Mouse (Mus musculus) limb, embryonic 12.5 days (tissue): ENCODE data around the gene Slc25a38. TPM values are rescaled to one million over a fixed set of nuclear protein-coding genes. Genes with fewer than 3 reads are reported as not detected.
"Not testable (repeated sequence)": the region's sequence is repeated elsewhere in the genome, so short reads cannot be mapped to it uniquely, and the experiment has no call there.

Source experiments
- ATAC-seq: fragments of 200-750 bp; cut with Nextera tagmentation; 2 replicates; pipeline ENCODE4 v1.8.0; 2017; ENCODE audit warnings: low read depth, moderate TSS enrichment; ENCODE audit not compliant: insufficient number of reproducible peaks, insufficient read depth, low FRiP score, low TSS enrichment
- H3K27ac ChIP-seq: fragments of 300-500 bp; sonication (generic); 2 replicates; pipeline ENCODE4 v1.5.1; 2016; ENCODE audit warnings: mild to moderate bottlenecking, moderate library complexity
- H3K27me3 ChIP-seq: fragments of 300-500 bp; sonication (generic); 2 replicates; pipeline ENCODE4 v1.6.1; 2016; ENCODE audit warnings: mild to moderate bottlenecking, moderate library complexity
- H3K36me3 ChIP-seq: fragments of 300-500 bp; sonication (generic); 2 replicates; pipeline ENCODE4 v1.6.1; 2016; ENCODE audit warnings: mild to moderate bottlenecking, moderate library complexity
- H3K4me1 ChIP-seq: fragments of 300-500 bp; sonication (generic); replicated peaks from 2 replicates; pipeline ENCODE4 v1.6.1; 2016
- H3K4me2 ChIP-seq: fragments of 300-500 bp; sonication (generic); 2 replicates; pipeline ENCODE4 v1.6.1; 2016; ENCODE audit warnings: mild to moderate bottlenecking, moderate library complexity
- H3K4me3 ChIP-seq: fragments of 300-500 bp; sonication (generic); replicated peaks from 2 replicates; pipeline ENCODE4 v1.5.1; 2016; ENCODE audit warnings: mild to moderate bottlenecking
- H3K9ac ChIP-seq: fragments of 300-500 bp; sonication (generic); replicated peaks from 2 replicates; pipeline ENCODE4 v1.6.1; 2016; ENCODE audit warnings: mild to moderate bottlenecking, moderate library complexity
- H3K9me3 ChIP-seq: fragments of 300-500 bp; sonication (generic); 2 replicates; pipeline ENCODE4 v1.6.1; 2016; ENCODE audit warnings: mild to moderate bottlenecking, moderate library complexity
- WGBS: fragments of 180-500 bp; shearing (Covaris S2); methylation state at CpG from one replicate; pipeline ENCODE4 v1.1.7; 2016; 5-methylcytosine and 5-hydroxymethylcytosine counted together
- polyA plus RNA-seq: library from polyadenylated mRNA; unstranded; fragments of >200 nt; fragmentation: Nextera tagmentation; extraction: Ambion mirVana; gene quantifications from 2 replicates; pipeline ENCODE4 v1.2.1, GENCODE M21; 2016

Slc25a38 gene
- polyA plus RNA-seq, 1 experiment from 2014 or later, result 34.1 TPM

- Histone ChIP-seq H3K4me1 (no peaks in the 10 kb centered on the region), H3K9ac (no peak overlapping the region), H3K27me3 (no peaks in the 10 kb centered on the region), H3K4me3 (no peak overlapping the region), H3K9me3 (peaks cover 12% of the 10 kb centered on the region), H3K27ac (no peak overlapping the region), H3K4me2 (no peak overlapping the region), H3K36me3 (no peaks in the 10 kb centered on the region)
- WGBS, result 88% methylated on average over 2 of the region's 2 CpGs
- no peak for ATAC-seq
These were observed 9.0 kb upstream of the Slc25a38 start for GRCm38 (mm10) chr9:120101165-120101564.

- not testable (repeated sequence) for H3K9me3 ChIP-seq, H3K9ac ChIP-seq, ATAC-seq, H3K27ac ChIP-seq, H3K36me3 ChIP-seq, H3K4me3 ChIP-seq, H3K4me2 ChIP-seq, H3K4me1 ChIP-seq, H3K27me3 ChIP-seq
- 95% methylated on average over 12 of the region's 12 CpGs for WGBS
These were observed 1.2 kb upstream of the Slc25a38 start for GRCm38 (mm10) chr9:120108953-120109352.

- 79% methylated on average over 15 of the region's 15 CpGs for WGBS
- peaks cover 6% of the 10 kb centered on the region for H3K4me1 ChIP-seq
- no peaks in the 10 kb centered on the region for H3K27me3 ChIP-seq
- no peak for ATAC-seq
- H3K4me3 ChIP-seq, result peak overlapping the region; percentile 74
- H3K9ac ChIP-seq, result peak overlapping the region; percentile 73
- H3K27ac ChIP-seq, result peak overlapping the region; percentile 95; the same call in 1 of the 2 replicates
- no peaks in the 10 kb centered on the region for H3K9me3 ChIP-seq
- peaks cover 2% of the 10 kb centered on the region; the same call in 1 of the 2 replicates for H3K36me3 ChIP-seq
- peak overlapping the region; percentile 57 for H3K4me2 ChIP-seq
These were observed 1.2 kb downstream of the Slc25a38 start for GRCm38 (mm10) chr9:120111156-120111945.

- Histone ChIP-seq H3K9ac (no peak overlapping the region), H3K4me1 (peaks cover 6% of the 10 kb centered on the region), H3K9me3 (no peaks in the 10 kb centered on the region), H3K4me2 (no peak overlapping the region), H3K27ac (no peak overlapping the region), H3K36me3 (peaks cover 13% of the 10 kb centered on the region; the same call in 1 of the 2 replicates), H3K27me3 (no peaks in the 10 kb centered on the region), H3K4me3 (no peak overlapping the region)
- 94% methylated on average over 6 of the region's 6 CpGs for WGBS
- ATAC-seq, result no peak
These were observed 2.3 kb downstream of the Slc25a38 start for GRCm38 (mm10) chr9:120112472-120112871.

- H3K4me3 ChIP-seq, result no peak overlapping the region
- H3K27ac ChIP-seq, result no peak overlapping the region
- H3K4me2 ChIP-seq, result no peak overlapping the region
- H3K4me1 ChIP-seq, result peaks cover 6% of the 10 kb centered on the region
- H3K27me3 ChIP-seq, result no peaks in the 10 kb centered on the region
- ATAC-seq, result no peak
- H3K9ac ChIP-seq, result no peak overlapping the region
- no peaks in the 10 kb centered on the region for H3K9me3 ChIP-seq
- H3K36me3 ChIP-seq, result peaks cover 23% of the 10 kb centered on the region; the same call in 1 of the 2 replicates
- WGBS, result 95% methylated on average over 7 of the region's 7 CpGs
These were observed 3.3 kb downstream of the Slc25a38 start for GRCm38 (mm10) chr9:120113456-120113855.

GRCm38 (mm10) chr9:120114051-120114788 lies 4.0 kb downstream of the Slc25a38 start:
- Histone ChIP-seq H3K27me3 (no peaks in the 10 kb centered on the region), H3K4me1 (peaks cover 6% of the 10 kb centered on the region), H3K4me2 (no peak overlapping the region), H3K4me3 (no peak overlapping the region), H3K9me3 (no peaks in the 10 kb centered on the region), H3K27ac (no peak overlapping the region), H3K9ac (0 out of 2 replicates have a peak overlapping the region, but pooled peaks have one; percentile 8), H3K36me3 (peaks cover 27% of the 10 kb centered on the region; the same call in 1 of the 2 replicates)
- no peak for ATAC-seq
- whole genome bisulfite sequencing, result 94% methylated on average over 17 of the region's 17 CpGs

GRCm38 (mm10) chr9:120114789-120115151 lies 4.6 kb downstream of the Slc25a38 start:
- no peak overlapping the region for H3K27ac ChIP-seq

GRCm38 (mm10) chr9:120115580-120115979 lies 5.4 kb downstream of the Slc25a38 start:
- H3K9me3 ChIP-seq, result no peaks in the 10 kb centered on the region
- H3K27ac ChIP-seq, result 0 out of 2 replicates have a peak overlapping the region, but pooled peaks have one; percentile 12
- 87% methylated on average over 5 of the region's 5 CpGs for WGBS
- H3K36me3 ChIP-seq, result peaks cover 41% of the 10 kb centered on the region
- no peak overlapping the region for H3K4me3 ChIP-seq
- no peak overlapping the region for H3K4me2 ChIP-seq
- no peaks in the 10 kb centered on the region for H3K27me3 ChIP-seq
- peaks cover 6% of the 10 kb centered on the region for H3K4me1 ChIP-seq
- no peak for ATAC-seq
- H3K9ac ChIP-seq, result no peak overlapping the region

More at GRCm38 (mm10) chr9:120114789-120115151, 4.6 kb downstream of the Slc25a38 start:
- 91% methylated on average over 2 of the region's 2 CpGs for WGBS
- Histone ChIP-seq H3K27me3 (no peaks in the 10 kb centered on the region), H3K4me3 (no peak overlapping the region), H3K36me3 (peaks cover 33% of the 10 kb centered on the region; the same call in 1 of the 2 replicates), H3K9ac (0 out of 2 replicates have a peak overlapping the region, but pooled peaks have one; percentile 8), H3K9me3 (no peaks in the 10 kb centered on the region), H3K4me2 (no peak overlapping the region), H3K4me1 (peaks cover 6% of the 10 kb centered on the region)
- ATAC-seq, result no peak

GRCm38 (mm10) chr9:120116184-120116624 lies 6.0 kb downstream of the Slc25a38 start:
- no peak overlapping the region for H3K4me2 ChIP-seq
- no peak overlapping the region for H3K27ac ChIP-seq
- WGBS, result 89% methylated on average over 8 of the region's 8 CpGs
- no peak overlapping the region for H3K4me3 ChIP-seq
- peaks cover 47% of the 10 kb centered on the region for H3K36me3 ChIP-seq
- no peak for ATAC-seq
- H3K9me3 ChIP-seq, result no peaks in the 10 kb centered on the region
- no peak overlapping the region for H3K9ac ChIP-seq
- H3K27me3 ChIP-seq, result no peaks in the 10 kb centered on the region
- H3K4me1 ChIP-seq, result peaks cover 2% of the 10 kb centered on the region

GRCm38 (mm10) chr9:120118212-120118611 lies 8.0 kb downstream of the Slc25a38 start:
- Histone ChIP-seq H3K36me3 (peaks cover 61% of the 10 kb centered on the region), H3K4me2 (no peak overlapping the region), H3K27ac (no peak overlapping the region), H3K4me3 (no peak overlapping the region), H3K9me3 (no peaks in the 10 kb centered on the region), H3K4me1 (no peaks in the 10 kb centered on the region), H3K9ac (no peak overlapping the region), H3K27me3 (no peaks in the 10 kb centered on the region)
- no peak for ATAC-seq
- WGBS, result 90% methylated on average over 4 of the region's 4 CpGs

GRCm38 (mm10) chr9:120120503-120120902 lies 10.3 kb downstream of the Slc25a38 start:
- no peaks in the 10 kb centered on the region for H3K4me1 ChIP-seq
- no peak for ATAC-seq
- no peak overlapping the region for H3K9ac ChIP-seq
- H3K36me3 ChIP-seq, result peaks cover 74% of the 10 kb centered on the region
- no peak overlapping the region for H3K4me2 ChIP-seq
- no peak overlapping the region for H3K27ac ChIP-seq
- 90% methylated on average over 7 of the region's 7 CpGs for WGBS
- H3K27me3 ChIP-seq, result no peaks in the 10 kb centered on the region
- H3K9me3 ChIP-seq, result no peaks in the 10 kb centered on the region
- H3K4me3 ChIP-seq, result no peak overlapping the region
